Mouse (Mus musculus) frontal cortex, postnatal 25 days (tissue): ENCODE data around the gene Tmprss7.

ENCODE experiments used
- DNase-seq, 2 experiments: peaks; one replicate each; pipeline ENCODE4 v3.0.0; 2022; ENCODE audit warnings: low spot score in 2 of 2

The Tmprss7 gene

DNA sequence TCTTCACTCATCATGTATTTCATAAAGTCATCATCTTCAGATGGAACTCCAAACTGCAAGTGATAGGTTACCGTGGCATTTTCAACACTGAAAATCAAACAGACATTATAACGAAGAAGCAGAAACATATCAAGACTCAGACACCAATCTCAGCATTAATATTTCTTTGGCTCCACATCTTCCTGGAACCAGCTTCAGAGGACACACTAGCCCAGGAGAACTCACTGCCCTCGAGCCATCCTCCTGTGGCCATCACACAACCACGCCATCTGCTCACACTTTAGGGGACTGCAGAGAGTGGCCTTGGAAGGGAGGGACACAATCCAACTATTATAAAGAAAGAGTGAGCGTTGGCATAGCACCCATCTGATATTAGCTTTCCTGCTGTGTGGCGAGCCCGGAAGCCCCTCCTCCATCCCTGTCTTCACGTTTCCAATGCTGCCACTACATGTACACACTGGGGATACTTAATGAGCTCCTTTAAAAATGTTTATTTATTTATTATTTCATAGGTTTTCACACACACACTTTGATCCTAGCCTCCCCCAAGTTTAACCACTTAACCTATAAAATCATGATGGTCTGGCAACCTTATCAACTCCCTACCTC is 63.9 kb downstream of the Tmprss7 start:
- DNase-seq: no peak

DNA sequence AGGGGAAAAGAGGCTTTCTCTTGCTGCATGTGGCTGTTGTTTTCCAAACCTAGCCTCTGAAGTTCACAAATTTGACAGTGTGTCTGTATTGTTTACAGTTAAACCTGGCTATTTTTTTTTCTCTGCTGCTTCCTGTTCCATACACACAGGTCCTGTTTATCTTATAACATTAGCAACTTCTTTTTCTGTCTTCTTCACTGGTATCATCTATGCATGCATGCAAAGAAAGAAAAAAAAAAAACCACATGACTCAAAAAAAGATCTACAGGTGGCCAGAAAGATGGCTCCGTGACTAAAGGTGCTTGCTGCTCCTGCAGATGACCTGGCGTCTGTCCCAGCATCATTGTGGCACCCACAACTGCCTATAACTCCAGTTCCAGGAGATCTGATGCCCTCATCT is 68.1 kb downstream of the Tmprss7 start:
- no peak for DNase-seq

- DNase-seq: no peak
Measured at GRCm38 (mm10) chr16:45624791-45625190, 68.7 kb downstream of the Tmprss7 start.

DNA sequence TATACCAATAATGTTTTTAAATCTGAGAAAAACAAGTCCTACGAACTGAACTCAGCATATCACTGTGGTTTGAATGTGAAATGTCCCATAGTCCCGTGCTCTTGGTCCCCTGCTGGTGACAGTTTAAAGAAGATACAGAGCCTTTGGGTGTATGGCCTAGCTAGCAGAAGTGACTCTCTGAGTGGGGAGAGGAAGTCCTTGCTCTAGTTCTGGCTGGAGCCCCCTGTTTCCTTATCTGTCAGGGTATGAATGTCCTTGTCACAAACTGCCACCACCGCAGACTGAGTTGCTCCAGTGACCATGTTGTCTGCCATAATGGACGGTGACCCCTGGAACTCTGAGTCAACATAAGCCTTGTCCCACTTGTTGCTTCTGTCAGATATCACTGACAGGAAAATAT is 70.2 kb downstream of the Tmprss7 start:
- no peak for DNase-seq

GRCm38 (mm10) chr16:45619751-45620375 is 73.6 kb downstream of the Tmprss7 start:
- DNase-seq: no peak

DNA sequence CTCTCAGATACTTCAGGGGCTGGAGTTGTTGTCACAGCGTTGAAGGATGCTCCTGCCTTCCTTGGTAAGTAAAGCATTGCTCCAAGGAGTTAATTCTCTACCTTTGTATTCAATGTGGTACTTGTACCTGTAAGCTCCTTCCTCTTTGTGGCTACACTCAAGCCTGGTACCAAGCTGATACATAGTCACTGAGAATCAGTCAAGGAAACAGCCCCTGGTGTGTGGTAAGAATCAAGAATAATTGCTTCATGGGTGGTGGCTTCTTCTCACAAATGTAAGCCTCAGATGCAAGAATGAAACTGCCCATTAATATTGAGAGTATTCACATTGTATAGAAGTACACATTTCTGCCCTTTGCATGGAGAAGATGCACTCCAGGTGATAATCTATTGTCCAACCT is 77.5 kb downstream of the Tmprss7 start:
- DNase-seq: no peak

GRCm38 (mm10) chr16:45613247-45613646 is 80.2 kb downstream of the Tmprss7 start:
- DNase-seq: no peak

DNA sequence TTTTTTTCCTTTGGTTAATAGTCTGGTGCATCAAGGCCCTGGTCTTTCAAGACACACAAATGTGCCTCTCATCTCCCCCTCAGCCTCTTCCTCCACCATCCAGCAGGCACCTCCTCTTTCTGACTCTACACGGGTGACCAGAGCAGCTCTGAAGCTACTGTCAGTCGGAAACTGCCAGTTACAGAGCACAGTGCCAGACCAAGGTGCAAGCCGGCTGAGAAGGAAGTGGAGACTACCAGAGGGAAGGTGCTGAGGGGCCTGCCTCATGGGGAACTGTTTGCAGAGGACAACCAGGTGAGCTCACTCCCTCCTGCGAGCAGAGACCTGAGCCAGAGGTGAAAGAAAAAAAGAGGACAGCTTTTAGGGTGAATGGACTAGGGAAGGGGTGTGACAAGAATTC is 83.2 kb downstream of the Tmprss7 start, which contains the start of gene Gcsam:
Gene Gcsam (plus strand): TSS at position 114 of the 400 bp plus-strand sequence.
- DNase-seq: no peak

- no peak for DNase-seq
Measured at GRCm38 (mm10) chr16:45609300-45609699, 84.2 kb downstream of the Tmprss7 start.

DNA sequence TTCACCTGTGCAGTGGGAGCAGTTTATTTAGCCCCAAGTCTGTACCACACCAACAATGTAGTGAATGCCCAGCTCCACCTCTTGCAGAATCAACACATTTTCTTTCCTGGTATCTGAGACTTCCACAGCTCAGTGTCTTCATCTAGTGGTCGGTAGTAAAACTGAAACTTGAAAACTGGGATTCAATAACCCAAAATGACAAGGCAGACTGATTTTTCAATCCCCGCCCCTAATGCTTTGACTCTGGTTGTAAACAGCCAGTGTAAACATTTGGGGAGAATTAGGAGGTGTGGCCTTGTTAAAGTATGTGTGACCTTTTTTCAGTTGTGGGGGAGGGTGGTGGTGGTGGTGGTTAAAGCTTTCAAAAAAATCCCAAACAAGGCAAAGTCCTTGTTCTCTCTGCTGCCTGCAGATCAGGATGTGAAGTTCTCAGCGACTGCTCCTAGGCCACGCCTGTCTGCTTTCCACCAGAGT is 84.9 kb downstream of the Tmprss7 start:
- DNase-seq: no peak
